ENCODE assay signal across 17 mouse cellular contexts in the genomic region with DNA sequence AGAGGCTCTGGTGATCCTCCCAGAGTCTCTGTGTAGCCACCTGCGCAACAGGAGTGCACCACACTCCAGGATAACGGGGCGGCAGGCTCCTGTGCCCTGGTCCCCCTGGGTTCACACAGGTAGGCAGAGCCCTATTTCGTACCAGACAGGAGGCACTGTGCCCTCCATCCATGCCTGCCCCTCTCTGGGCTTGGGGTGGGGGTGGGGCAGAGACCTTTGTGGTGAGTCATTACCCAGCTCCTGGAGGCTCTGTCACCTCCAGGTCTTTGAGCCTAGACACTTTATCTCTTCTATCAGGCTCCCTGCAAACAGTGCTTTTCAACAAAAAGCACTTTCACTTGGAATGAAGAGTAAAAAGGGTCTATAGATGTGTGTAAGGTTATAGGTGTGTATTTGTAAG. TPM values are rescaled to one million over a fixed set of nuclear protein-coding genes. Genes with fewer than 3 reads are reported as not detected.
A peak's percentile ranks its signal among the peaks of the same experiment; 100 is the strongest.
DNase-seq lines count a peak whose midpoint lies in the region; ATAC-seq and TF ChIP-seq lines count a peak whose summit lies in the region.
"Had no signal": no experiment of that assay in that cellular context is flagged by ENCODE, and none has a peak within 500 bp of the region (broad histone marks: within the 10 kb centered on the region; RNA-seq: fewer than 3 reads in every experiment).

No protein-coding gene starts in this region.

- peaks cover 5 to 8% of the 10 kb centered on the region in 2 experiments; a peak in 1 of 4 replicates for H3K4me1 ChIP-seq in heart, embryonic 14.5 days (ENCODE audit: control insufficient read depth in 2 of 2, insufficient read depth in 2 of 2, low read length in 2 of 2)
- no peaks in the 10 kb centered on the region for H3K4me1 ChIP-seq in heart, adult 2 months (ENCODE audit: control insufficient read depth, insufficient read depth, low read length)
- peaks cover 76% of the 10 kb centered on the region for H3K4me1 ChIP-seq in megakaryocyte, embryonic 14.5 days
- no peaks in the 10 kb centered on the region for H3K4me1 ChIP-seq in stomach, postnatal 0 days (replicated peaks; ENCODE audit: control insufficient read depth, insufficient read depth)

- no peak for ATAC-seq in heart, embryonic 14.5 days (ENCODE audit: insufficient number of reproducible peaks, insufficient read depth, low FRiP score, low read depth)
- ATAC-seq in megakaryocyte, adult 5-6 weeks (ENCODE audit: poor library complexity, severe bottlenecking), result no peak
- peak; percentile 19; the same call in 1 of the 2 replicates for ATAC-seq in stomach, postnatal 0 days (ENCODE audit: low FRiP score, low TSS enrichment)
- ATAC-seq: forebrain, embryonic 14.5 days had no signal

- no peak overlapping the region for H3K9ac ChIP-seq in heart, embryonic 14.5 days (ENCODE audit: low read length)
- H3K9ac ChIP-seq in heart, adult 2 months (ENCODE audit: low read depth, low read length), result no peak overlapping the region
- H3K9ac ChIP-seq in stomach, postnatal 0 days (ENCODE audit: low read length), result no peak overlapping the region
- H3K9ac ChIP-seq: embryonic facial prominence, embryonic 13.5 days; heart, embryonic 15.5 days; hindbrain, embryonic 12.5 days had no signal

- H3K9me3 ChIP-seq in heart, embryonic 14.5 days (ENCODE audit: control insufficient read depth, low read length), result no peaks in the 10 kb centered on the region
- H3K9me3 ChIP-seq in megakaryocyte, embryonic 14.5 days, result no peaks in the 10 kb centered on the region
- H3K9me3 ChIP-seq in stomach, postnatal 0 days (ENCODE audit: control insufficient read depth, low read length), result no peaks in the 10 kb centered on the region
- H3K9me3 ChIP-seq: heart, embryonic 15.5 days; hindbrain, embryonic 12.5 days had no signal

- no peak for DNase-seq in heart, adult 2 months
- DNase-seq in kidney, postnatal 10 days, result peak; percentile 47
- DNase-seq in stomach, postnatal 0 days (ENCODE audit: low spot score), result no peak
- DNase-seq in adrenal gland, postnatal 14 days, result no peak
- DNase-seq in spleen, adult 12 weeks (ENCODE audit: low spot score), result no peak
- DNase-seq: adrenal gland, postnatal 36 days; cerebellum, postnatal 25 days had no signal

- TF ChIP-seq POLR2A in heart, adult 2 months (IDR thresholded peaks at IDR 0.05; ENCODE audit: insufficient read depth, low read depth, low read length), result no peak

- TF ChIP-seq EP300 in heart, adult 2 months (IDR thresholded peaks at IDR 0.05; ENCODE audit: insufficient read depth, low read depth, low read length), result no peak
- no peak for TF ChIP-seq EP300 in stomach, postnatal 0 days (optimal IDR thresholded peaks at IDR 0.05)

- no peak overlapping the region for H3K27ac ChIP-seq in heart, embryonic 14.5 days (replicated peaks in 1 of 2; ENCODE audit: control insufficient read depth in 1 of 2, insufficient read depth in 1 of 2, low read depth in 2 of 2, low read length in 2 of 2)
- H3K27ac ChIP-seq in heart, adult 2 months, result no peak overlapping the region
- H3K27ac ChIP-seq in stomach, postnatal 0 days (replicated peaks), result no peak overlapping the region
- H3K27ac ChIP-seq: embryonic facial prominence, embryonic 13.5 days; heart, embryonic 15.5 days; hindbrain, embryonic 12.5 days; layer of hippocampus, adult 2 months had no signal

- H3K79me2 ChIP-seq in heart, adult 2 months (replicated peaks; ENCODE audit: control insufficient read depth, insufficient read depth, low read length), result no peaks in the 10 kb centered on the region; the same call in 1 of the 2 replicates

- peak overlapping the region; percentile 23; the same call in 1 of the 2 replicates for H3K4me2 ChIP-seq in heart, embryonic 14.5 days (ENCODE audit: low read length)
- H3K4me2 ChIP-seq in stomach, postnatal 0 days (replicated peaks; ENCODE audit: low read depth), result 0 out of 2 replicates have a peak overlapping the region, but pooled peaks have one; percentile 5
- H3K4me2 ChIP-seq: embryonic facial prominence, embryonic 13.5 days; heart, embryonic 15.5 days; hindbrain, embryonic 12.5 days had no signal

- no peak for TF ChIP-seq CTCF in heart, adult 2 months (IDR thresholded peaks at IDR 0.05)
- no peak for TF ChIP-seq CTCF in stomach, postnatal 0 days (IDR thresholded peaks at IDR 0.05; ENCODE audit: low read depth)

- WGBS in heart, embryonic 14.5 days, result 27% methylated on average over 4 of the region's 4 CpGs
- 56% methylated on average over 4 of the region's 4 CpGs for WGBS in heart, adult 2 months
- WGBS in stomach, postnatal 0 days, result 16% methylated on average over 4 of the region's 4 CpGs

- H3K4me3 ChIP-seq in heart, embryonic 14.5 days (ENCODE audit: control insufficient read depth in 1 of 2, insufficient read depth in 1 of 2, low read depth in 1 of 2, low read length in 2 of 2), result no peak overlapping the region
- H3K4me3 ChIP-seq in heart, adult 2 months, result no peak overlapping the region
- H3K4me3 ChIP-seq in megakaryocyte, embryonic 14.5 days (replicated peaks), result peak overlapping the region; percentile 23
- H3K4me3 ChIP-seq in stomach, postnatal 0 days (ENCODE audit: low read depth, low read length), result no peak overlapping the region
- H3K4me3 ChIP-seq: embryonic facial prominence, embryonic 13.5 days; heart, embryonic 15.5 days; hindbrain, embryonic 12.5 days; layer of hippocampus, adult 2 months had no signal

- H3K36me3 ChIP-seq in heart, embryonic 14.5 days (ENCODE audit: control insufficient read depth, insufficient read depth, low read length), result no peaks in the 10 kb centered on the region
- H3K36me3 ChIP-seq in heart, adult 2 months (ENCODE audit: control insufficient read depth, insufficient read depth, low read length), result no peaks in the 10 kb centered on the region
- no peaks in the 10 kb centered on the region for H3K36me3 ChIP-seq in megakaryocyte, embryonic 14.5 days (replicated peaks; ENCODE audit: low read length)
- no peaks in the 10 kb centered on the region for H3K36me3 ChIP-seq in stomach, postnatal 0 days (ENCODE audit: control insufficient read depth, insufficient read depth, low read length)
- H3K36me3 ChIP-seq: embryonic facial prominence, embryonic 13.5 days; heart, embryonic 15.5 days; hindbrain, embryonic 12.5 days had no signal

- intact Hi-C loops in heart, adult 2 months (cut with DNase I), result no loop called here

- H3K27me3 ChIP-seq in heart, embryonic 14.5 days (ENCODE audit: control insufficient read depth, insufficient read depth, low read length), result peaks cover 15% of the 10 kb centered on the region
- H3K27me3 ChIP-seq in heart, adult 2 months (ENCODE audit: control insufficient read depth, insufficient read depth, low read length), result no peaks in the 10 kb centered on the region
- peaks cover 62% of the 10 kb centered on the region for H3K27me3 ChIP-seq in megakaryocyte, embryonic 14.5 days (replicated peaks)
- no peaks in the 10 kb centered on the region for H3K27me3 ChIP-seq in stomach, postnatal 0 days (ENCODE audit: control insufficient read depth, insufficient read depth, low read length)

RNA-seq across cellular contexts. Expression of gene Ggt1, which starts 7.4 kb away (rescaled TPM):
- 0.69 and 1.4 TPM in 2 replicates for polyA plus RNA-seq in heart, embryonic 14.5 days (2014; fragmentation: Nextera tagmentation; extraction: Ambion mirVana)
- total RNA-seq in heart, adult 2 months (2021), result under 1 TPM in 1 of 2 experiments, not detected in 1; 0.31 TPM
- 0.35 TPM in 1 of 2 replicates, not detected in the other for polyA plus RNA-seq in heart, adult 2 months (2012; rRNA removed)
- polyA plus RNA-seq in megakaryocyte, embryonic 14.5 days (2012; ENCODE audit: insufficient read depth, low replicate concordance), result 0.84 TPM in 1 of 2 replicates, not detected in the other
- total RNA-seq in megakaryocyte, adult 5-6 weeks (2015), result 3.2 TPM in 2 replicates
- 4.9 and 10.0 TPM in 2 replicates for total RNA-seq in megakaryocyte, adult 5-6 weeks (2017)
- 1.9 and 2.1 TPM in 2 replicates for polyA plus RNA-seq in stomach, postnatal 0 days (2015; fragmentation: Nextera tagmentation; extraction: Ambion mirVana)
- 1.7 TPM in 1 of 2 replicates, not detected in the other for total RNA-seq in adrenal gland, postnatal 14 days (2021)
- total RNA-seq: adrenal gland, postnatal 36 days had no signal

RNA-seq across cellular contexts. Expression of gene Lrrc75b, which starts 8.7 kb away (rescaled TPM):
- polyA plus RNA-seq in heart, embryonic 14.5 days (2014; fragmentation: Nextera tagmentation; extraction: Ambion mirVana), result 1.1 and 2.7 TPM in 2 replicates
- total RNA-seq in heart, adult 2 months (2021), result under 1 TPM; 0.66 to 0.84 TPM
- polyA plus RNA-seq in heart, adult 2 months (2012; rRNA removed), result 1.00 and 1.3 TPM in 2 replicates
- polyA plus RNA-seq in megakaryocyte, embryonic 14.5 days (2012; ENCODE audit: insufficient read depth, low replicate concordance), result not detected in 2 replicates
- total RNA-seq in megakaryocyte, adult 5-6 weeks (2015), result 0.58 and 0.71 TPM in 2 replicates
- total RNA-seq in megakaryocyte, adult 5-6 weeks (2017), result 0.22 and 0.57 TPM in 2 replicates
- 0.73 and 0.93 TPM in 2 replicates for polyA plus RNA-seq in stomach, postnatal 0 days (2015; fragmentation: Nextera tagmentation; extraction: Ambion mirVana)
- 0.70 and 1.1 TPM in 2 replicates for total RNA-seq in adrenal gland, postnatal 14 days (2021)
- polyA plus RNA-seq: liver, adult 2 months had no signal

RNA-seq across cellular contexts. Expression of gene Ggt5, which starts 20.3 kb away (rescaled TPM):
- polyA plus RNA-seq in heart, embryonic 14.5 days (2014; fragmentation: Nextera tagmentation; extraction: Ambion mirVana), result 7.6 and 8.1 TPM in 2 replicates
- total RNA-seq in heart, adult 2 months (2021), result 1 to 10 TPM; 3.8 to 7.9 TPM
- polyA plus RNA-seq in heart, adult 2 months (2012; rRNA removed), result 41.9 TPM in 2 replicates
- polyA plus RNA-seq in megakaryocyte, embryonic 14.5 days (2012; ENCODE audit: insufficient read depth, low replicate concordance), result 4.5 and 13.7 TPM in 2 replicates
- total RNA-seq in megakaryocyte, adult 5-6 weeks (2015), result 2.0 and 2.8 TPM in 2 replicates
- total RNA-seq in megakaryocyte, adult 5-6 weeks (2017), result 2.7 and 16.8 TPM in 2 replicates
- polyA plus RNA-seq in stomach, postnatal 0 days (2015; fragmentation: Nextera tagmentation; extraction: Ambion mirVana), result 2.6 and 2.8 TPM in 2 replicates
- 6.2 and 8.0 TPM in 2 replicates for total RNA-seq in adrenal gland, postnatal 14 days (2021)
- polyA plus RNA-seq: C2C12 had no signal

RNA-seq across cellular contexts. Expression of gene Gucd1, which starts 51.1 kb away (rescaled TPM):
- 32.8 and 39.7 TPM in 2 replicates for polyA plus RNA-seq in heart, embryonic 14.5 days (2014; fragmentation: Nextera tagmentation; extraction: Ambion mirVana)
- total RNA-seq in heart, adult 2 months (2021), result 10 to 100 TPM; 33.2 to 37.7 TPM
- polyA plus RNA-seq in heart, adult 2 months (2012; rRNA removed), result 44.7 and 50.3 TPM in 2 replicates
- 17.3 and 19.1 TPM in 2 replicates for polyA plus RNA-seq in megakaryocyte, embryonic 14.5 days (2012; ENCODE audit: insufficient read depth, low replicate concordance)
- total RNA-seq in megakaryocyte, adult 5-6 weeks (2015), result 22.1 and 22.2 TPM in 2 replicates
- 33.4 and 38.1 TPM in 2 replicates for total RNA-seq in megakaryocyte, adult 5-6 weeks (2017)
- polyA plus RNA-seq in stomach, postnatal 0 days (2015; fragmentation: Nextera tagmentation; extraction: Ambion mirVana), result 14.6 and 14.9 TPM in 2 replicates
- 41.0 and 61.5 TPM in 2 replicates for total RNA-seq in adrenal gland, postnatal 14 days (2021)

RNA-seq across cellular contexts. Expression of gene Snrpd3, which starts 51.5 kb away (rescaled TPM):
- 90.6 and 92.9 TPM in 2 replicates for polyA plus RNA-seq in heart, embryonic 14.5 days (2014; fragmentation: Nextera tagmentation; extraction: Ambion mirVana)
- 10 to 100 TPM; 61.1 to 65.8 TPM for total RNA-seq in heart, adult 2 months (2021)
- polyA plus RNA-seq in heart, adult 2 months (2012; rRNA removed), result 20.8 and 24.8 TPM in 2 replicates
- polyA plus RNA-seq in megakaryocyte, embryonic 14.5 days (2012; ENCODE audit: insufficient read depth, low replicate concordance), result 18.1 TPM in 1 of 2 replicates, not detected in the other
- 31.1 and 31.9 TPM in 2 replicates for total RNA-seq in megakaryocyte, adult 5-6 weeks (2015)
- total RNA-seq in megakaryocyte, adult 5-6 weeks (2017), result 39.2 and 42.4 TPM in 2 replicates
- 70.2 and 70.3 TPM in 2 replicates for polyA plus RNA-seq in stomach, postnatal 0 days (2015; fragmentation: Nextera tagmentation; extraction: Ambion mirVana)
- total RNA-seq in adrenal gland, postnatal 14 days (2021), result 87.9 and 88.0 TPM in 2 replicates
